Mouse (Mus musculus): ENCODE results near the gene Glb1.
A peak's percentile ranks its signal among the peaks of the same experiment; 100 is the strongest.
"Not testable (repeated sequence)": the region's sequence is repeated elsewhere in the genome, so short reads cannot be mapped to it uniquely, and the experiment has no call there.

Gene Glb1

GRCm38 (mm10) chr9:114400949-114401684 lies at the start of gene Glb1, which contains the start of gene Tmppe:
TSS of gene Glb1 (plus strand) at chr9:114401076.
TSS of gene Tmppe (plus strand) at chr9:114401105.
- peak; percentile 91 for DNase-seq (ENCODE audit: low read depth, low spot score)

DNA sequence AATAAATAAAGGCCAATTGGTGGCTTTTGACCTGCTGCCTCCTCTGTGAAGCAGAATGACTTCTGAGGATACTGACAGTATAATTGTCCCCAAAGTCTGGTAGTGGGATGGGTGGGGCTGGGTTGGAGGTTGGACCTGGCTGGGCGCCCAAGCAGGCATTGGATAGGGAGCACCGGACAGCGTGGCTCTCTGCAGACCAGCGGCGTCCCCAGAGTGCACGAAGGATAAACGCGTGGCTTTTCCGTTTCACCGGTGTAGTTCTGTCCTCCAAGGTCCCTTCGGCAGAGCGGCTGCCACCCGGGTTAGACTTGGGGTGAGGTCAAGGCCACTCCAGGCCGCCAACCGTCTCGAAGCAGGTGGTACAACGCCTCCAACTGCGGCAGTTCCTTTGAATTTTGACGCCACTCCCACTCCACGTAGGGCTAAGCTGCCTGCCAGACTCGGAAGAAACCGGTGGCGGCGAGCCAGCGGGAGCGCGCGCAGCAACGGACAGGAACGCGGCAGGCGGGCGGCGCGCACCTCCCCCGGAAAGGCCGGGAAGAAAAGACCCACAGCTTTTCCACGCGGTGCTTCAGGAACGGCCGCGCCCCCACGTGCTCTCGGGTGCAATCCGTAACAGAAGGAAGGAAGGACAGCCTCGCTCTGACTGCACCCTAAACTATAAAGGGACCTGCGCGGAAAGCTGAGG lies 32.9 kb upstream of the Glb1 start:
- peak; percentile 69 for DNase-seq (ENCODE audit: low read depth, low spot score)

DNA sequence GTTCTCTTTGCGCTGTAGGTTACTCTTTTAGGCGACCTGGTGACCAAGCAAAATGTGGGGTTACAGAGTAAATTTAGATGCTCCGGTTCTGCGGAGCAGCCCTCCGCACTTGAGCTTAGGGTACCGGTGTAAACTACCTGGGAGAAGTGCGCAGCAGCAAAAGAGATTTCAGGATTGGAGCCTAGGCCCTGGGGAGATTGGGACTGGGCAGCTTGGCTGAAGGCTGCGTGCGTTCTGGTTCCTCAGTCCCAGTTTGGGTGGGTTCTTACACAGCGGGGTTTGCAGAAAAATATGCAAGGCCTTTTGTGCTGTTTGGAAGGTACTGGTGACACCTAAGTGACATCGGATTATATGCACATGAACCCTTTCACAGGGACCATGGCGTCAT lies 32.4 kb upstream of the Glb1 start:
- DNase-seq (ENCODE audit: low read depth, low spot score) = no peak

- not testable (repeated sequence) for DNase-seq (ENCODE audit: low read depth, low spot score)
Observed at GRCm38 (mm10) chr9:114369389-114369788, 31.5 kb upstream of the Glb1 start.

- DNase-seq (ENCODE audit: low read depth, low spot score) = not testable (repeated sequence)
Observed at GRCm38 (mm10) chr9:114371717-114372116, 29.2 kb upstream of the Glb1 start.

DNA sequence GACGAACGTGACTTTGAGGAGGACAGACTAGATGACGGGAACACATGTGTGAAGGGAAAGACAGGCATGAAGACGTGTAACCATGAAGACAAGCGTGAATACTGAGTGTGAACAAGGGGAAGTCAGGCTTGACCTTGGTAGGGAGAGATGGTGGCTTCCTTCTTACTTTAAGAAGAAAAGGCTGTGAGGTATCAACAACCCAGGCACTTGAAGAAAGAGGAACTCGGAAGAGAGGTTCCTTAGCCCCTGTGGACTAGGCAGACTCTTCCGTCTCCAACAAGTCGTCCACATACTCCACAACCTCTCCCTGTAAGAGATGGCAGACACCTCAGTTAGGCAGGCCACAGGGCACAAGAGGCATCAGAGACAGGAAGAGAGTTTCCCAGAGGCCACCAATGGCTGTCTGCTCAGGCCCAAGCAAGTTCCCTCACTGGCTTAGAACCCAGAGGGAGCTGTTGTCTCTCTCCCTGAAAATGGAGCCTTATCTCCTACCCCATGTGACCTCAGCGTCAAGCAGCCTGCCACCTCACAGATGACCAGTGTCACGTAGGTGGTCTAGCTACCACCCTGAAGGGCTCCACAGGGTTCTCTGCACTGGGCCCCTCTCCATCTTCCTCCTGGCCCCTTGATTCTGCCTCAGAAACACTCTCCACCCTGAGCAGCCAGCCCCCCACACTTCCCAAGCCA lies 25.5 kb upstream of the Glb1 start:
- no peak for DNase-seq (ENCODE audit: low read depth, low spot score)

DNA sequence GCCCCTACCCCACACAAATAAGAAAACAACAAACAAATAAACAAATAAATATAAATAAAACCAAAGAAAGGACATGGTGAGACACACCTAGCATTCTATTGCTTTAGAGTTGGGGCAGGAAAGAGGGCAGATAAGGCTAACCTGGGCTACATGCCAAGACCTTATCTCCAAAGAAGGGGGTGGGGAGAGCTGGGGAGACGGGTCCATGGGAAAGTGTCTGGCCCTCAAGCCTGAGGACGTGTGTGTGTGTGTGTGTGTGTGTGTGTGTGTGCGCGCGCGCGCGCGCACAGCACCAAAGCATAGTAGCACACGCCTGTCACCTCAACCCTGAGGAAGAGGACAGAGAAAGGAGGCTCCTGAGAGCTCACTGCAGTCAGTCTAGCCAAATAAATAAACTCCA lies 23.7 kb upstream of the Glb1 start:
- no peak for DNase-seq (ENCODE audit: low read depth, low spot score)

GRCm38 (mm10) chr9:114379871-114380270 lies 21.0 kb upstream of the Glb1 start:
- DNase-seq (ENCODE audit: low read depth, low spot score) = no peak

DNA sequence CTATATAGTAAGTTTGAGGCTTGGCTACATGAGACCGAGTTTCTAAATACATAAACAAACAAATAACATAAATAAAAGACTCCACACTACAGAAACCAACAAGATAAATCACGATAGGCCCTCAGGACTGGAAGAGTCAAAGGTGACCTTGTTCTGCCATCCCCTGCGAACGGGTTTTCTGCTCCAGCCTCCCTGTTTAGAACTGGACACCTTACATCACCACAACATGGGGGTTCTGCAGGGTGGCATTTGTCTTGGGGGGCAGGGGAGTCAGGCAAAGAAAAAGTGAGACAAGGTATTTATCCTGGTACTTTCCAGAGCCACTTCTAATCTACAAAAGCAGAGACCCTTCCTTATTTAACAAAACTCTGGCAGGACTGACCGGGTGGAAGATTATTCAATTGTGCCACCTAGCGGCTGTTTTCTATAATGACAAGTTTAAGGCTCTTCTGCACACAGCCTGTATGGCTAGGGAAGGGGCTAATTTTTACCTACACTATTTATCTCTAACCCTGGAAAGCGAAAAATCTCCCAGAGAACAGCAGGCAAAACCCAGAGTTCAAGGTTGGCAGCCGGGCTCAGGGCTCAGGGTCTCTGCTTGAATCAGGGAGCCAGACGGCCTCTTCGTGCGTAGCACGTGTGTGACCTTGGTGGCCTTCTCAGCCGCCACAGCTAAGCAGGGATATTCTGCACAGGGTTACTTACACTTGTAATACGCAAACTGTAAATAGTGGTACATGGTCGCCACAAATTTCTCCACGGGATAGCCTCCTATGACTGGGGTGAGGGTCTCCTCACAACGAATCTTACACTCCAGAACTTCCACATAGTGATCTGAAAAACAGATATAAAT lies 19.8 kb upstream of the Glb1 start:
- DNase-seq (ENCODE audit: low read depth, low spot score) = peak; percentile 74

DNA sequence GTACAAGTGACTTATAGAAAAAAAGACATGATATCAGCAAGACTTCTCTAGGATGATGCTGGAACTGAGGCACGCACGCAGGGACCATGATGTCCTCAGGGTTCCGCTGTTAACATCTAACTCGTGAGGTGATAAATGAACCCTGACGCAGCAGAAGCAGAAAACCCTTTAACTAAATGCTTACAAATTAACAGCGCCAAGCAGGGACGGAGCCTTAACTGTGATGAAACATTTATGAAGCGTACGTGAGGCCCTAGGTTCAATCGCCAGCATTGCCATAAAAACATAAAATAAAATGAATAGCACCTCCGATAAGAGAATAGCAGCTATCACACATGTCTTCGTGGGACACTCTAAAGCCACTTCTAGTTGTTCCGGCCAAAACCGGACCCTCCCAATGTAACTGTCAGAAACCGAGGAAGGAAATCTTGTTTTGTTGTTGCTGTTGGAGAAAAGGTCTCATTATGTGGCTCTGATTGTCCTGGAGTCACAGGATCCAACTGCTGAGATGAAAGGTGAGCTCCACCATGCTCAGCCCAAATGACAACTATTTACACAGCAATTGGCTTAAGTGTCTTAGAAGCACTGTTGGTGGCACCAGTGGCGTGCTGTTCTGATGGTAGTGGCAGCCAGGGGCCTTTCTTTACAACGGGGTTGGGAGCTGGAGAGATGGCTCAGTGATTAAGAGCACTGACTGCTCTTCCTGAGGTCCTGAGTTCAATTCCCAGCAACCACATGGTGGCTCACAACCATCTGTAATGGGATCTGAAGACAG lies 17.8 kb upstream of the Glb1 start:
- DNase-seq (ENCODE audit: low read depth, low spot score) = no peak

DNA sequence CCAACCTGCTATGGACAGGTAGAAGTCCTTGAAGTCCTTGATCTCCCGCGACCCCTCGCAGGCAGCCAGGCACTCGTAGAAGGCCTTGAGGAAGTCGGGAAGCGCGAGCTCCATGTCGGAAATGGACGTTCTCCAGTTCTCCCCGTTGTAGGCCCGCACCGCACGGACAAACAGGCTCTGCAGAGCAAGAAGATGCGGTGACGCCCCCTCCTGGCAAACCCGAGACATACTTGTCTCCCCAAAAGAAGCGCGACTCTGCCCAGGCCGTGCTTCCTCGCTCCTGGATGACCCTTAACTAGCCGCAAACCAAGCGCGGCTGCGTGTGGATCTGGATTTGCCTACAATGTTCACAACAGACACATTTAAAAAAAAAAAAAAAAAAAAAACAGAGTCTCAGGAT lies 16.2 kb upstream of the Glb1 start:
- no peak for DNase-seq (ENCODE audit: low read depth, low spot score)

- no peak for DNase-seq (ENCODE audit: low read depth, low spot score)
Observed at GRCm38 (mm10) chr9:114385160-114385559, 15.7 kb upstream of the Glb1 start.

GRCm38 (mm10) chr9:114387086-114387485 lies 13.8 kb upstream of the Glb1 start:
- no peak for DNase-seq (ENCODE audit: low read depth, low spot score)

DNA sequence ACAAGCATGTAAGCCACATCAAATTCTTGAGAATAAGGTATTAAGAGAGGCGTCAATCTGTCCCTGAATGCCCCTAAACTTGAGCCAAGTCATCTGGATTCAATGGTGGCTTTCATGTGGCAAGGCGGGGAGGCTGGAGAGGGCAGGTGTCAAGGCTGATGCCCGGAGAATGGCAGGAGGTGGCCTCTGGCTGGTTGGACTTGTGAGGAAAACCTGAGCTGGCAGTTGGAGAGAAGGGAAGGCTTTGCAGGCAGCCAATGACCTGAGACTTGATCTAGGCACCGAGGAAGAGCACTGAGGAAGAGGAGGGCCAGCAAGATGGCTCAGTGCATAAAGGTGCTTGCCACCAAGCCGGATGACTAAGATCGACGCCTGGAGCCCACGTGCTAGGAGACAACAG lies 12.6 kb upstream of the Glb1 start:
- DNase-seq (ENCODE audit: low read depth, low spot score) = no peak

- no peak for DNase-seq (ENCODE audit: low read depth, low spot score)
Observed at GRCm38 (mm10) chr9:114388701-114389370, 12.0 kb upstream of the Glb1 start.

GRCm38 (mm10) chr9:114389371-114389904 lies 11.4 kb upstream of the Glb1 start:
- DNase-seq (ENCODE audit: low read depth, low spot score) = no peak

GRCm38 (mm10) chr9:114389905-114390748 lies 10.7 kb upstream of the Glb1 start, which contains the start of gene Crtap:
TSS of gene Crtap (minus strand) at chr9:114390675.
- peak; percentile 63 for DNase-seq (ENCODE audit: low read depth, low spot score)

DNA sequence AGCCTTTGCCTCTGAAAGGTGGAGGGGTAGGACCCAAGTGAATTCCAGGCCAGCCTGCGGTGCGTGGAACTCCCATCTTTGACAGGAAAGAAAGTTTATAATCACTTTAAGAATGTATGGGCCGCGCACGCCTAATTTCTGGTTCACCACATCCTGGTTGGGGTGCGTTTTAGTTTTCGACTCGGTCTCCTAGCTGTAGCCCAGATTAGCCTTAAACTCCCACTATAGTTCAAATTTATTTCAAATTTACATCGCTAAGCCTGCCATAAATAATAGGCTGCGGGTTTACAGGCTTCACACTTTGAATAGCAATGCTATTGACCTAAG lies 10.2 kb upstream of the Glb1 start:
- DNase-seq (ENCODE audit: low read depth, low spot score) = no peak

DNA sequence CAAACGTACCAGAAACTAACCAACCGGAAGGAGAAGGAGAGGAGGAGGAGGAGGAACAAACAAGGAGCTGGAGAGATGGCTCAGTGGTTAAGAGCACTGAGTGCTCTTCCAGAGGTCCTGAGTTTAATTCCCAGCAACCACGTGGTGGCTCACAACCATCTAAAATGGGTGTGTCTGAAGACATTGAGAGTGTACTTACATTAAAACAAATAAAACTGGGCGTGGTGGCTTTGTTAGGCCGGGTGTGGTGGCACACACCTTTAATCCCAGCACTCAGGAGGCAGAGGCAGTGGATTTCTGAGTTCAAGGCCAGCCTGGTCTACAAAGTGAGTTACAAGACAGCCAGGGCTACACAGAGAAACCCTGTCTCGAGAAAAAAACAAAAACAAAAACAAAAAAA lies 6.7 kb upstream of the Glb1 start:
- not testable (repeated sequence) for DNase-seq (ENCODE audit: low read depth, low spot score)
